Mouse (Mus musculus) midbrain, embryonic 16.5 days (tissue): ENCODE data around the gene Grpel1. TPM values are rescaled to one million over a fixed set of nuclear protein-coding genes. Genes with fewer than 3 reads are reported as not detected.
A peak's percentile ranks its signal among the peaks of the same experiment; 100 is the strongest.

Experiments
- ATAC-seq: fragments of 200-750 bp; cut with Nextera tagmentation; 2 replicates; pipeline ENCODE4 v1.8.0; 2017; ENCODE audit warnings: moderate TSS enrichment
- H3K27ac ChIP-seq: fragments of 300-500 bp; sonication (generic); 2 replicates; pipeline ENCODE4 v1.5.1; 2014; ENCODE audit warnings: mild to moderate bottlenecking, low read length, mixed read lengths
- H3K27me3 ChIP-seq: fragments of 300-500 bp; sonication (generic); 2 replicates; pipeline ENCODE4 v1.6.1; 2014; ENCODE audit warnings: low read depth, low read length, mixed read lengths; ENCODE audit not compliant: control insufficient read depth, insufficient read depth
- H3K36me3 ChIP-seq: fragments of 300-500 bp; sonication (generic); 2 replicates; pipeline ENCODE4 v1.6.1; 2014; ENCODE audit warnings: mild to moderate bottlenecking, low read length, moderate library complexity, mixed read lengths; ENCODE audit not compliant: control insufficient read depth, insufficient read depth
- H3K4me1 ChIP-seq: fragments of 300-500 bp; sonication (generic); 2 replicates; pipeline ENCODE4 v1.6.1; 2014; ENCODE audit warnings: mild to moderate bottlenecking, low read length, mixed read lengths; ENCODE audit not compliant: control insufficient read depth, insufficient read depth
- H3K4me2 ChIP-seq: fragments of 300-500 bp; sonication (generic); 2 replicates; pipeline ENCODE4 v1.6.1; 2014; ENCODE audit warnings: mild to moderate bottlenecking, low read length, mixed read lengths
- H3K4me3 ChIP-seq: fragments of 300-500 bp; sonication (generic); 2 replicates; pipeline ENCODE4 v1.5.1; 2014; ENCODE audit warnings: low read depth, mild to moderate bottlenecking, low read length, moderate library complexity, mixed read lengths
- H3K9ac ChIP-seq: fragments of 300-500 bp; sonication (generic); 2 replicates; pipeline ENCODE4 v1.6.1; 2014; ENCODE audit warnings: low read depth, low read length, mixed read lengths
- H3K9me3 ChIP-seq: fragments of 300-500 bp; sonication (generic); replicated peaks from 2 replicates; pipeline ENCODE4 v1.6.1; 2014; ENCODE audit warnings: mild to moderate bottlenecking, low read length, mixed read lengths; ENCODE audit not compliant: control insufficient read depth, poor library complexity, severe bottlenecking
- WGBS: fragments of 180-500 bp; shearing (Covaris S2); extraction: QIAGEN DNeasy Blood & Tissue Kit; methylation state at CpG from one replicate; pipeline ENCODE4 v1.1.7; 2014; 5-methylcytosine and 5-hydroxymethylcytosine counted together
- polyA plus RNA-seq: library from polyadenylated mRNA; unstranded; fragments of >200 nt; fragmentation: Nextera tagmentation; extraction: Ambion mirVana; gene quantifications from 2 replicates; pipeline ENCODE4 v1.2.1, GENCODE M21; 2015

Gene Grpel1
- polyA plus RNA-seq, 1 experiment from 2014 or later = 42.9 TPM

- H3K4me1 ChIP-seq = no peaks in the 10 kb centered on the region
- H3K9me3 ChIP-seq = no peaks in the 10 kb centered on the region
- no peak overlapping the region for H3K9ac ChIP-seq
- H3K4me3 ChIP-seq = no peak overlapping the region
- WGBS = 93% methylated on average over 4 of the region's 4 CpGs
- no peak overlapping the region for H3K27ac ChIP-seq
- peaks cover 31% of the 10 kb centered on the region for H3K36me3 ChIP-seq
- no peak for ATAC-seq
- no peaks in the 10 kb centered on the region for H3K27me3 ChIP-seq
- no peak overlapping the region for H3K4me2 ChIP-seq
Measured at GRCm38 (mm10) chr5:36472876-36473655, 8.3 kb downstream of the Grpel1 start.

- H3K36me3 ChIP-seq = peaks cover 31% of the 10 kb centered on the region
- ATAC-seq = no peak
Measured at GRCm38 (mm10) chr5:36474283-36474682, 9.5 kb downstream of the Grpel1 start.

GRCm38 (mm10) chr5:36477486-36477885 is 12.7 kb downstream of the Grpel1 start:
- ATAC-seq = no peak
- 97% methylated on average over 3 of the region's 3 CpGs for WGBS

More at GRCm38 (mm10) chr5:36474283-36474682, 9.5 kb downstream of the Grpel1 start:
- Histone ChIP-seq H3K9ac (no peak overlapping the region), H3K4me1 (no peaks in the 10 kb centered on the region), H3K9me3 (no peaks in the 10 kb centered on the region), H3K4me3 (no peak overlapping the region), H3K4me2 (no peak overlapping the region), H3K27me3 (no peaks in the 10 kb centered on the region), H3K27ac (no peak overlapping the region)
- WGBS = 87% methylated on average over 5 of the region's 5 CpGs

GRCm38 (mm10) chr5:36478540-36479420 is 14.0 kb downstream of the Grpel1 start:
- Histone ChIP-seq H3K4me1 (peaks cover 22% of the 10 kb centered on the region), H3K4me3 (no peak overlapping the region), H3K36me3 (peaks cover 3% of the 10 kb centered on the region), H3K9me3 (no peaks in the 10 kb centered on the region), H3K27ac (no peak overlapping the region), H3K4me2 (no peak overlapping the region), H3K27me3 (no peaks in the 10 kb centered on the region), H3K9ac (no peak overlapping the region)
- 89% methylated on average over 6 of the region's 6 CpGs for WGBS
- no peak for ATAC-seq

More at GRCm38 (mm10) chr5:36477486-36477885, 12.7 kb downstream of the Grpel1 start:
- Histone ChIP-seq H3K4me2 (no peak overlapping the region), H3K9ac (no peak overlapping the region), H3K36me3 (peaks cover 7% of the 10 kb centered on the region), H3K4me3 (no peak overlapping the region), H3K4me1 (peaks cover 15% of the 10 kb centered on the region), H3K27ac (no peak overlapping the region), H3K9me3 (no peaks in the 10 kb centered on the region), H3K27me3 (no peaks in the 10 kb centered on the region)

- H3K36me3 ChIP-seq = no peaks in the 10 kb centered on the region
- no peaks in the 10 kb centered on the region for H3K9me3 ChIP-seq
- no peak for ATAC-seq
- no peak overlapping the region for H3K9ac ChIP-seq
- H3K4me2 ChIP-seq = no peak overlapping the region
- WGBS = 66% methylated on average over 2 of the region's 2 CpGs
- no peak overlapping the region for H3K27ac ChIP-seq
- H3K4me1 ChIP-seq = peaks cover 22% of the 10 kb centered on the region
- H3K27me3 ChIP-seq = no peaks in the 10 kb centered on the region
- no peak overlapping the region for H3K4me3 ChIP-seq
Measured at GRCm38 (mm10) chr5:36479735-36480134, 14.9 kb downstream of the Grpel1 start.

- Histone ChIP-seq H3K27me3 (no peaks in the 10 kb centered on the region), H3K36me3 (no peaks in the 10 kb centered on the region), H3K4me1 (peaks cover 29% of the 10 kb centered on the region), H3K4me2 (no peak overlapping the region), H3K4me3 (no peak overlapping the region), H3K9me3 (no peaks in the 10 kb centered on the region), H3K9ac (no peak overlapping the region), H3K27ac (no peak overlapping the region)
- WGBS = 96% methylated on average over 4 of the region's 4 CpGs
- no peak for ATAC-seq
Measured at GRCm38 (mm10) chr5:36480398-36480797, 15.6 kb downstream of the Grpel1 start.

- H3K9ac ChIP-seq = no peak overlapping the region
- H3K27ac ChIP-seq = no peak overlapping the region
- no peaks in the 10 kb centered on the region for H3K27me3 ChIP-seq
- WGBS = 63% methylated on average over 1 of the region's 1 CpGs
- H3K4me2 ChIP-seq = no peak overlapping the region
- H3K4me1 ChIP-seq = peaks cover 29% of the 10 kb centered on the region
- ATAC-seq = no peak
- no peak overlapping the region for H3K4me3 ChIP-seq
- H3K9me3 ChIP-seq = no peaks in the 10 kb centered on the region
- no peaks in the 10 kb centered on the region for H3K36me3 ChIP-seq
Measured at GRCm38 (mm10) chr5:36481114-36481513, 16.3 kb downstream of the Grpel1 start.

GRCm38 (mm10) chr5:36483203-36484101 is 18.7 kb downstream of the Grpel1 start:
- H3K36me3 ChIP-seq = no peaks in the 10 kb centered on the region
- ATAC-seq = peak; percentile 41
- peaks cover 29% of the 10 kb centered on the region for H3K4me1 ChIP-seq
- H3K9me3 ChIP-seq = no peaks in the 10 kb centered on the region
- H3K4me3 ChIP-seq = peak overlapping the region; percentile 92
- H3K9ac ChIP-seq = peak overlapping the region; percentile 92
- peak overlapping the region; percentile 94 for H3K4me2 ChIP-seq
- no peaks in the 10 kb centered on the region for H3K27me3 ChIP-seq
- WGBS = under 1% methylated on average over 48 of the region's 58 CpGs
- peak overlapping the region; percentile 83 for H3K27ac ChIP-seq
